Mouse (Mus musculus) G1E (cell line): ENCODE data around the gene Bag1.

Experiments used
- CTCF ChIP-seq: IDR thresholded peaks from 2 replicates; pipeline ENCODE4 v1.5.1; 2012; ENCODE audit warnings: low read depth, low read length, inconsistent platforms, mixed read lengths
- GATA1 ChIP-seq: IDR thresholded peaks from 2 replicates; pipeline ENCODE4 v1.6.1; 2012; ENCODE audit warnings: borderline replicate concordance, low read length, inconsistent platforms, mixed read lengths

- TF ChIP-seq CTCF (no peak), GATA1 (no peak)
These were observed 58.8 kb downstream of the Bag1 start for GRCm38 (mm10) chr4:40889252-40889651.
